Comparison of ENCODE assay signal across 8 mouse cellular contexts in the genomic region with DNA sequence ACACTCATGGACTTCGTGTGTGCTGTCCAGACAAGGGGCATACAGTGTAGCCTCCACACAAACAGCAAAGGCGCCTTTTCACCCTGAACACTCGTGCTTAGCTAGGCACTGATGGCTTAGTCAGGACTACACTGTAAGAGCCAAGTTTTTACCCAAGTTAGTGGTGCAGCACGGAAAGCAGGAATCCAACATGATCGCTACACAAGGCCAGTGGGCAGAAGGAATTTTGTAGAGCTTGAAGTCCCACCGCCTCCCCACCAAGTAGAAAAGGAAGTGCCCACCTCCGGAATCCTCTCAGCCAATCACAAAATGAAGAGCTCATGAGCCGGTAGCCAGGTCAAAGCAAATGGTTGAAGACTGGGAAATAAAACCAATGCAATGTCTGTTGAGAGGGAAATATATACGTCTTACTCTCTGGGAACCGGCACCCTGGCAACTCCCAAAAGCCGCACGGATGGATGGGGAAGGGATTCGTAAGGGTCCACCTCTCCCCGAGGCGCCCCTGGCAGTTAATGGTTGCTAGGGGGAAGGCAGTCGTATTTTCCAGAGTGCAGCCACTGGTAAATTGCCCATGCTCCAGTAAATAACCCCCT. TPM values are rescaled to one million over a fixed set of nuclear protein-coding genes. Genes with fewer than 3 reads are reported as not detected.
DNase-seq lines count a peak whose midpoint lies in the region; ATAC-seq and TF ChIP-seq lines count a peak whose summit lies in the region.

No protein-coding gene starts in this region.

- no peak overlapping the region for H3K27ac ChIP-seq in heart, embryonic 11.5 days (ENCODE audit: low read depth, low read length)
- no peak overlapping the region for H3K27ac ChIP-seq in forebrain, embryonic 14.5 days (ENCODE audit: low read depth, low read length)
- H3K27ac ChIP-seq in stomach, postnatal 0 days (replicated peaks): no peak overlapping the region

- H3K27me3 ChIP-seq in heart, embryonic 11.5 days (ENCODE audit: control insufficient read depth, insufficient read depth, low read length): no peaks in the 10 kb centered on the region
- H3K27me3 ChIP-seq in forebrain, embryonic 14.5 days (replicated peaks; ENCODE audit: control insufficient read depth, insufficient read depth, low read length): no peaks in the 10 kb centered on the region
- no peaks in the 10 kb centered on the region for H3K27me3 ChIP-seq in stomach, postnatal 0 days (ENCODE audit: control insufficient read depth, insufficient read depth, low read length)

- TF ChIP-seq EP300 in stomach, postnatal 0 days (optimal IDR thresholded peaks at IDR 0.05): no peak

- H3K4me3 ChIP-seq in heart, embryonic 11.5 days (ENCODE audit: low read depth, low read length): peak overlapping the region; percentile 1; the same call in 1 of the 2 replicates
- no peak overlapping the region for H3K4me3 ChIP-seq in forebrain, embryonic 14.5 days (ENCODE audit: low read depth, low read length)
- H3K4me3 ChIP-seq in stomach, postnatal 0 days (ENCODE audit: low read depth, low read length): no peak overlapping the region

- DNase-seq in heart, adult 9 months (ENCODE audit: low spot score in 2 of 2): no peak
- peak; percentile 51 for DNase-seq in Muller cell, postnatal 12 days (ENCODE audit: inconsistent ontology term)
- DNase-seq in forebrain, embryonic 14.5 days (ENCODE audit: low spot score): no peak
- peak; percentile 53 to 72 for DNase-seq in kidney, postnatal 4 days
- DNase-seq in ovary, postnatal 14 days (ENCODE audit: low spot score): no peak
- no peak for DNase-seq in stomach, postnatal 0 days (ENCODE audit: low spot score)
- no peak for DNase-seq in spleen, postnatal 10 days (ENCODE audit: low spot score in 2 of 2)

- no peaks in the 10 kb centered on the region for H3K36me3 ChIP-seq in heart, embryonic 11.5 days (ENCODE audit: control insufficient read depth, insufficient read depth, low read length)
- no peaks in the 10 kb centered on the region for H3K36me3 ChIP-seq in forebrain, embryonic 14.5 days (ENCODE audit: control insufficient read depth, insufficient read depth, low read length)
- H3K36me3 ChIP-seq in stomach, postnatal 0 days (ENCODE audit: control insufficient read depth, insufficient read depth, low read length): no peaks in the 10 kb centered on the region

- no peaks in the 10 kb centered on the region for H3K4me1 ChIP-seq in heart, embryonic 11.5 days (ENCODE audit: control insufficient read depth, insufficient read depth, low read length)
- no peaks in the 10 kb centered on the region for H3K4me1 ChIP-seq in forebrain, embryonic 14.5 days (ENCODE audit: control insufficient read depth, insufficient read depth, low read length)
- H3K4me1 ChIP-seq in stomach, postnatal 0 days (replicated peaks; ENCODE audit: control insufficient read depth, insufficient read depth): no peaks in the 10 kb centered on the region

- peak overlapping the region; percentile 34; the same call in 1 of the 2 replicates for H3K4me2 ChIP-seq in heart, embryonic 11.5 days
- peak overlapping the region; percentile 21; the same call in 1 of the 2 replicates for H3K4me2 ChIP-seq in forebrain, embryonic 14.5 days (ENCODE audit: low read length)
- no peak overlapping the region for H3K4me2 ChIP-seq in stomach, postnatal 0 days (replicated peaks; ENCODE audit: low read depth)

- no peaks in the 10 kb centered on the region for H3K9me3 ChIP-seq in heart, embryonic 11.5 days (replicated peaks; ENCODE audit: control insufficient read depth, low read length)
- H3K9me3 ChIP-seq in forebrain, embryonic 14.5 days (replicated peaks; ENCODE audit: control insufficient read depth, low read length): no peaks in the 10 kb centered on the region
- no peaks in the 10 kb centered on the region for H3K9me3 ChIP-seq in stomach, postnatal 0 days (ENCODE audit: control insufficient read depth, low read length)

- TF ChIP-seq CTCF in stomach, postnatal 0 days (IDR thresholded peaks at IDR 0.05; ENCODE audit: low read depth): no peak

- ATAC-seq in heart, embryonic 11.5 days (replicated peaks; ENCODE audit: insufficient number of reproducible peaks, low FRiP score, low TSS enrichment): no peak
- ATAC-seq in forebrain, embryonic 14.5 days: no peak
- no peak for ATAC-seq in stomach, postnatal 0 days (ENCODE audit: low FRiP score, low TSS enrichment)

- H3K9ac ChIP-seq in heart, embryonic 11.5 days (ENCODE audit: low read depth, low read length): no peak overlapping the region
- no peak overlapping the region for H3K9ac ChIP-seq in forebrain, embryonic 14.5 days (ENCODE audit: low read length)
- no peak overlapping the region for H3K9ac ChIP-seq in stomach, postnatal 0 days (ENCODE audit: low read length)

- 66% methylated on average over 16 of the region's 16 CpGs for WGBS in heart, embryonic 11.5 days (ENCODE audit: insufficient replicate concordance)
- WGBS in forebrain, embryonic 14.5 days: 66% methylated on average over 16 of the region's 16 CpGs
- WGBS in stomach, postnatal 0 days: 75% methylated on average over 16 of the region's 16 CpGs

RNA-seq across cellular contexts. Expression of a gene that starts 13.2 kb away (rescaled TPM):
- 87.6 and 98.2 TPM in 2 replicates for polyA plus RNA-seq in heart, embryonic 11.5 days (2014; fragmentation: Nextera tagmentation; extraction: Ambion mirVana)
- polyA plus RNA-seq in forebrain, embryonic 14.5 days (2014; fragmentation: Nextera tagmentation; extraction: Ambion mirVana): 17.2 and 17.7 TPM in 2 replicates
- polyA plus RNA-seq in stomach, postnatal 0 days (2015; fragmentation: Nextera tagmentation; extraction: Ambion mirVana): 41.6 and 41.8 TPM in 2 replicates

Comparison
In these comparisons a context has a peak if more than half of its experiments do, and no peak if none do; other contexts are left out.
1. DNase-seq: peak in Muller cell, postnatal 12 days (single experiment) and kidney, postnatal 4 days (2 of 2); none in heart, adult 9 months (0 of 2), forebrain, embryonic 14.5 days (single experiment), ovary, postnatal 14 days (single experiment), stomach, postnatal 0 days (single experiment) and spleen, postnatal 10 days (0 of 2).